Mouse (Mus musculus) heart, postnatal 0 days (tissue): Measurements from ENCODE around the gene Nav2.

Experiments used
- CTCF ChIP-seq: IDR thresholded peaks from 2 replicates; pipeline ENCODE4 v1.5.1; 2016; ENCODE audit warnings: antibody characterized with exemption, control low read depth, low read depth
- EP300 ChIP-seq: IDR thresholded peaks from 2 replicates; pipeline ENCODE4 v1.6.1; 2016; ENCODE audit warnings: antibody characterized with exemption, low read depth

- TF ChIP-seq CTCF (no peak), EP300 (no peak)
Measured at GRCm38 (mm10) chr7:48998097-48998496, 89.6 kb downstream of the Nav2 start.
